Mouse (Mus musculus) kidney, adult 2 months (tissue): Measurements from ENCODE around the gene Crebl2.

Experiments used
- CTCF ChIP-seq: fragments of 200-500 bp; conservative IDR thresholded peaks from 2 replicates; pipeline ENCODE4 v1.5.1; 2011; ENCODE audit warnings: low read depth, mild to moderate bottlenecking, control low read depth, low read length, moderate library complexity, mixed read lengths; ENCODE audit not compliant: insufficient read depth, insufficient read length
- POLR2A ChIP-seq: fragments of 200-500 bp; IDR thresholded peaks from one replicate; pipeline ENCODE4 v1.6.1; 2011; ENCODE audit warnings: low read depth, low read length, control low read depth

DNA sequence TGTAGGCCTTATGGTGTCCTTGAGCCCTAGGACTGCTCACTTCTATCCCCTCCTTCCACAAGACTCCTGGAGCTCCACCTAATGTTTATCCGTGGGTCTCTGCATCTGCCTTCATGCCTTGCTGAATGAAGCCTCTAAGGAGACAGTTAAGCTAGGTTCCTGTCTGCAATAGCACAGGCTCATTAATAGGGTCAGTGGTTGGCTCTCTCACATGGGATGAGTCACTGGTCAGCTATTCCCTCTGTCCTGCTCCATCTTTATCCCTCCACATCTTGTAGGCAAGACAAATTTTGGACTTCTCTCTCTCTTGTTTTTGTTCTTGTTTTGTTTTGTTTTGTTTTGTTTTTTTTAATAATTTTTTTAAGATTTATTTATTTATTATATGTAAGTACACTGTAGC, 75.9 kb downstream of the Crebl2 start:
- TF ChIP-seq POLR2A (no peak), CTCF (no peak)
